Comparison of ENCODE assay signal across 21 mouse cellular contexts in genomic region chr6:144005132-144005531, GRCm38 (mm10).
DNase-seq lines count a peak whose midpoint lies in the region; ATAC-seq and TF ChIP-seq lines count a peak whose summit lies in the region.
"Had no signal": no experiment of that assay in that cellular context is flagged by ENCODE, and none has a peak within 500 bp of the region (broad histone marks: within the 10 kb centered on the region; RNA-seq: fewer than 3 reads in every experiment).

No protein-coding gene starts in this region.

- H3K9me3 ChIP-seq in midbrain, embryonic 11.5 days (ENCODE audit: control insufficient read depth, low read length), result no peaks in the 10 kb centered on the region
- no peaks in the 10 kb centered on the region for H3K9me3 ChIP-seq in midbrain, embryonic 10.5 days (replicated peaks)
- no peaks in the 10 kb centered on the region for H3K9me3 ChIP-seq in stomach, postnatal 0 days (ENCODE audit: control insufficient read depth, low read length)
- H3K9me3 ChIP-seq: embryonic facial prominence, embryonic 10.5 days; embryonic facial prominence, embryonic 15.5 days; forebrain, embryonic 13.5 days; hindbrain, embryonic 15.5 days; neural tube, embryonic 13.5 days had no signal

- no peaks in the 10 kb centered on the region for H3K27me3 ChIP-seq in midbrain, embryonic 11.5 days (ENCODE audit: control insufficient read depth, insufficient read depth, low read length)
- no peaks in the 10 kb centered on the region for H3K27me3 ChIP-seq in midbrain, embryonic 10.5 days (ENCODE audit: low read depth, poor library complexity, severe bottlenecking)
- no peaks in the 10 kb centered on the region for H3K27me3 ChIP-seq in stomach, postnatal 0 days (ENCODE audit: control insufficient read depth, insufficient read depth, low read length)
- H3K27me3 ChIP-seq: embryonic facial prominence, embryonic 15.5 days; forebrain, embryonic 13.5 days; heart, embryonic 12.5 days; hindbrain, embryonic 15.5 days; neural tube, embryonic 13.5 days had no signal

- no peaks in the 10 kb centered on the region for H3K4me1 ChIP-seq in midbrain, embryonic 11.5 days (ENCODE audit: control insufficient read depth, insufficient read depth, low read length)
- no peaks in the 10 kb centered on the region for H3K4me1 ChIP-seq in midbrain, embryonic 10.5 days
- H3K4me1 ChIP-seq in stomach, postnatal 0 days (replicated peaks; ENCODE audit: control insufficient read depth, insufficient read depth), result no peaks in the 10 kb centered on the region
- H3K4me1 ChIP-seq: embryonic facial prominence, embryonic 10.5 days; embryonic facial prominence, embryonic 15.5 days; forebrain, embryonic 13.5 days; heart, embryonic 12.5 days; hindbrain, embryonic 15.5 days; neural tube, embryonic 13.5 days had no signal

- H3K4me3 ChIP-seq in left cerebral cortex, adult 2 months, result no peak overlapping the region
- H3K4me3 ChIP-seq in midbrain, embryonic 11.5 days (ENCODE audit: low read depth, low read length), result no peak overlapping the region
- H3K4me3 ChIP-seq in midbrain, embryonic 10.5 days, result no peak overlapping the region
- no peak overlapping the region for H3K4me3 ChIP-seq in stomach, postnatal 0 days (ENCODE audit: low read depth, low read length)
- H3K4me3 ChIP-seq: embryonic facial prominence, embryonic 10.5 days; embryonic facial prominence, embryonic 15.5 days; forebrain, embryonic 13.5 days; heart, adult 2 months; heart, embryonic 12.5 days; hindbrain, embryonic 15.5 days; neural tube, embryonic 13.5 days had no signal

- no peak overlapping the region for H3K27ac ChIP-seq in left cerebral cortex, adult 2 months
- H3K27ac ChIP-seq in midbrain, embryonic 11.5 days (ENCODE audit: low read depth, low read length), result no peak overlapping the region
- no peak overlapping the region for H3K27ac ChIP-seq in midbrain, embryonic 10.5 days (replicated peaks)
- no peak overlapping the region for H3K27ac ChIP-seq in stomach, postnatal 0 days (replicated peaks)
- H3K27ac ChIP-seq: embryonic facial prominence, embryonic 10.5 days; embryonic facial prominence, embryonic 15.5 days; forebrain, embryonic 13.5 days; heart, adult 2 months; hindbrain, embryonic 15.5 days; neural tube, embryonic 13.5 days had no signal

- intact Hi-C loops in heart, postnatal 25 days (cut with DNase I), result no loop called here
- intact Hi-C loops in left cerebral cortex, adult 2 months (cut with DNase I), result no loop called here
- intact Hi-C loops in left cerebral cortex, postnatal 4 days (cut with DNase I), result no loop called here

- H3K36me3 ChIP-seq in midbrain, embryonic 11.5 days (ENCODE audit: control insufficient read depth, insufficient read depth, low read length), result no peaks in the 10 kb centered on the region
- no peaks in the 10 kb centered on the region for H3K36me3 ChIP-seq in midbrain, embryonic 10.5 days
- no peaks in the 10 kb centered on the region for H3K36me3 ChIP-seq in stomach, postnatal 0 days (ENCODE audit: control insufficient read depth, insufficient read depth, low read length)
- H3K36me3 ChIP-seq: embryonic facial prominence, embryonic 15.5 days; hindbrain, embryonic 15.5 days; neural tube, embryonic 13.5 days had no signal

- no peak for ATAC-seq in midbrain, embryonic 11.5 days (ENCODE audit: low FRiP score)
- no peak for ATAC-seq in stomach, postnatal 0 days (ENCODE audit: low FRiP score, low TSS enrichment)
- ATAC-seq: forebrain, embryonic 13.5 days had no signal

- 88% methylated on average over 6 of the region's 6 CpGs for WGBS in midbrain, embryonic 11.5 days
- 91% methylated on average over 6 of the region's 6 CpGs for WGBS in midbrain, embryonic 10.5 days
- 89% methylated on average over 6 of the region's 6 CpGs for WGBS in stomach, postnatal 0 days

- no peak for TF ChIP-seq EP300 in stomach, postnatal 0 days (optimal IDR thresholded peaks at IDR 0.05)

- peak; percentile 18 for TF ChIP-seq CTCF in left cerebral cortex, adult 2 months (IDR thresholded peaks at IDR 0.05)
- TF ChIP-seq CTCF in stomach, postnatal 0 days (IDR thresholded peaks at IDR 0.05; ENCODE audit: low read depth), result peak; percentile 10; the same call in 1 of the 2 replicates

- peak; percentile 4 for DNase-seq in heart, adult 11 months
- no peak for DNase-seq in heart, postnatal 25 days (ENCODE audit: low spot score)
- no peak for DNase-seq in left cerebral cortex, adult 2 months (ENCODE audit: extremely low spot score in 1 of 2, low spot score in 2 of 2)
- no peak for DNase-seq in left cerebral cortex, postnatal 4 days
- DNase-seq in midbrain, embryonic 11.5 days (ENCODE audit: low spot score, missing footprints), result peak; percentile 76
- DNase-seq in midbrain, embryonic 10.5 days (ENCODE audit: low spot score), result no peak
- no peak for DNase-seq in stomach, postnatal 0 days (ENCODE audit: low spot score)
- no peak for DNase-seq in gastrocnemius, adult 8-10 months (ENCODE audit: low spot score in 2 of 2)
- DNase-seq: adrenal gland, postnatal 25 days; cerebellum, adult 2 months; cerebellum, postnatal 14 days; gastrocnemius, postnatal 36 days; heart, adult 2 months; kidney, adult 18-20 months; thymus, postnatal 4 days had no signal

- H3K4me2 ChIP-seq in midbrain, embryonic 11.5 days, result no peak overlapping the region
- no peak overlapping the region for H3K4me2 ChIP-seq in stomach, postnatal 0 days (replicated peaks; ENCODE audit: low read depth)
- H3K4me2 ChIP-seq: embryonic facial prominence, embryonic 15.5 days; forebrain, embryonic 13.5 days; heart, embryonic 12.5 days; hindbrain, embryonic 15.5 days; neural tube, embryonic 13.5 days had no signal

- H3K9ac ChIP-seq in midbrain, embryonic 11.5 days (ENCODE audit: low read length), result no peak overlapping the region
- no peak overlapping the region for H3K9ac ChIP-seq in stomach, postnatal 0 days (ENCODE audit: low read length)
- H3K9ac ChIP-seq: embryonic facial prominence, embryonic 15.5 days; forebrain, embryonic 13.5 days; heart, embryonic 12.5 days; hindbrain, embryonic 15.5 days; neural tube, embryonic 13.5 days had no signal

Comparison
In these comparisons a context has a peak if more than half of its experiments do, and no peak if none do; other contexts are left out.
1. DNase-seq: peak in heart, adult 11 months (single experiment) and midbrain, embryonic 11.5 days (single experiment); none in heart, postnatal 25 days (single experiment), left cerebral cortex, adult 2 months (0 of 2), left cerebral cortex, postnatal 4 days (single experiment), midbrain, embryonic 10.5 days (single experiment), stomach, postnatal 0 days (single experiment) and gastrocnemius, adult 8-10 months (0 of 2).